Mouse (Mus musculus): ENCODE measurements around the gene Endou.

DNA sequence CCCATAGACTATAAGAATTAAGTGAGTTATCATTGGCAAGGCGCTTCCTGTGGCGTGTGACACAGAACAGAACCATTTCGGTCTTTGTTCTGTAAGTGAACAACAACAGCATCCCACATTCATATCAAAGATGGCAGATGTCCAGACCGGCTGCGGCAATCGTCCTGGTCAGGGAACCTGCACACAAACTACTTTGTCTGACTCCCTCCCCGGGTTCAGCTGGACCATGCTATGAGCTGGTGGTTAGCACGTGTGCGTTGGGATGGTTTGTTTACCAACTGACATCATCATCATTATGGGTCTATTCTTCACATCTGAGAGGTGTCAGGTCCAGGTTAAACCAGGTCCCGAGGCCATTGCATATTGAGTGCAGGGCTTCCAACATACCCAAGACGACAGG is 2.7 kb downstream of the Endou start:
- no peak for TF ChIP-seq FOSL1 (IDR thresholded peaks at IDR 0.05; ENCODE audit: insufficient read depth, low read length, poor library complexity, severe bottlenecking)
- no peak for TF ChIP-seq CTCF (IDR thresholded peaks at IDR 0.05; ENCODE audit: control insufficient read depth, insufficient read depth, insufficient read length)
- no peak for TF ChIP-seq CEBPB (IDR thresholded peaks at IDR 0.05; ENCODE audit: low read depth)
- TF ChIP-seq USF1 (IDR thresholded peaks at IDR 0.05; ENCODE audit: low read depth) = no peak
- no peak for TF ChIP-seq MYOG (IDR thresholded peaks at IDR 0.05; ENCODE audit: control insufficient read depth, extremely low read depth, insufficient read length)
- no peak for TF ChIP-seq MYOD1 (IDR thresholded peaks at IDR 0.05; ENCODE audit: control insufficient read depth, insufficient read length, low read depth)
